Mouse (Mus musculus) stomach, postnatal 0 days (tissue): Measurements from ENCODE around the gene Srrt. TPM values are rescaled to one million over a fixed set of nuclear protein-coding genes. Genes with fewer than 3 reads are reported as not detected.

Experiments used
- ATAC-seq: fragments of 200-750 bp; cut with Nextera tagmentation; 2 replicates; pipeline ENCODE4 v1.8.0; 2017; ENCODE audit not compliant: low FRiP score, low TSS enrichment
- DNase-seq: peaks from one replicate; pipeline ENCODE4 v3.0.0-alpha.2; 2016; ENCODE audit warnings: low spot score
- H3K27ac ChIP-seq: fragments of 300-500 bp; sonication (generic); replicated peaks from 2 replicates; pipeline ENCODE4 v1.5.1; 2014; ENCODE audit warnings: mild to moderate bottlenecking, control low read depth
- H3K27me3 ChIP-seq: fragments of 300-500 bp; sonication (generic); 2 replicates; pipeline ENCODE4 v1.6.1; 2014; ENCODE audit warnings: low read length; ENCODE audit not compliant: control insufficient read depth, insufficient read depth
- H3K36me3 ChIP-seq: fragments of 300-500 bp; sonication (generic); 2 replicates; pipeline ENCODE4 v1.6.1; 2014; ENCODE audit warnings: low read length, mixed read lengths; ENCODE audit not compliant: control insufficient read depth, insufficient read depth
- H3K4me1 ChIP-seq: fragments of 300-500 bp; sonication (generic); replicated peaks from 2 replicates; pipeline ENCODE4 v1.6.1; 2014; ENCODE audit warnings: antibody characterized with exemption; ENCODE audit not compliant: control insufficient read depth, insufficient read depth
- H3K4me2 ChIP-seq: fragments of 300-500 bp; sonication (generic); replicated peaks from 2 replicates; pipeline ENCODE4 v1.6.1; 2014; ENCODE audit warnings: low read depth, mild to moderate bottlenecking, control low read depth, moderate library complexity
- H3K4me3 ChIP-seq: fragments of 300-500 bp; sonication (generic); 2 replicates; pipeline ENCODE4 v1.5.1; 2014; ENCODE audit warnings: low read depth, low read length, control low read depth
- H3K9ac ChIP-seq: fragments of 300-500 bp; sonication (generic); 2 replicates; pipeline ENCODE4 v1.6.1; 2014; ENCODE audit warnings: mild to moderate bottlenecking, low read length, control low read depth, mixed read lengths
- H3K9me3 ChIP-seq: fragments of 300-500 bp; sonication (generic); 2 replicates; pipeline ENCODE4 v1.6.1; 2016; ENCODE audit warnings: low read length; ENCODE audit not compliant: control insufficient read depth
- CTCF ChIP-seq: IDR thresholded peaks from 2 replicates; pipeline ENCODE4 v1.5.1; 2016; ENCODE audit warnings: antibody characterized with exemption, low read depth, mild to moderate bottlenecking, moderate library complexity
- EP300 ChIP-seq: optimal IDR thresholded peaks from 2 replicates; pipeline ENCODE3; 2016; ENCODE audit warnings: antibody characterized with exemption
- WGBS: fragments of 180-500 bp; shearing (Covaris S2); extraction: QIAGEN DNeasy Blood & Tissue Kit; methylation state at CpG from one replicate; pipeline ENCODE4 v1.1.7; 2014; 5-methylcytosine and 5-hydroxymethylcytosine counted together
- polyA plus RNA-seq: library from polyadenylated mRNA; unstranded; fragments of >200 nt; fragmentation: Nextera tagmentation; extraction: Ambion mirVana; gene quantifications from 2 replicates; pipeline ENCODE4 v1.2.1, GENCODE M21; 2015

Srrt gene
- polyA plus RNA-seq, 1 experiment from 2014 or later: 29.3 TPM

DNA sequence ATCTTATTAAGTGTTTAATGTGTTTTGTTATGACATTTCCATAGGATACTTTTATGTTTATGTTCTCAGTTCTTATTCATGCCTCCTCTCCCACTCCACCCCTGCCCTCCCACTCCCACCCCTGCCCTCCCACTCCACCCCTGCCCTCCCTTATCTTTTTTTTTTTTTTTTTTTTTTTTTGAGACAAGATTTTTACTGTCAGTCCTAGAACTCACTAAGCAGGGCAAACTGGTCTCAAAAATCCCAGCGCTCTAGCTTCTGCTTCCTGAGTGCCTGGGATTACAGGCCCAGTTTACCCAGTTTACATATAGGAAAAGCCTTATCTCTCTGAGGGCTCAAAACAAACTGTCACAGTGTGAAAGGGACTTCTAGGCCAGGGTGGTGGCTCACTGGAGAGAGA is 38.9 kb upstream of the Srrt start:
- Histone ChIP-seq H3K9ac (no peak overlapping the region), H3K4me3 (no peak overlapping the region), H3K36me3 (no peaks in the 10 kb centered on the region), H3K27me3 (no peaks in the 10 kb centered on the region), H3K4me2 (no peak overlapping the region), H3K4me1 (0 out of 2 replicates have a peak, but pooled peaks cover 3% of the 10 kb centered on the region), H3K9me3 (no peaks in the 10 kb centered on the region), H3K27ac (peak overlapping the region; percentile 35; the same call in 1 of the 2 replicates)
- 55% methylated on average over 1 of the region's 1 CpGs for WGBS
- no peak for DNase-seq
- ATAC-seq: no peak
- no peak for TF ChIP-seq EP300
- TF ChIP-seq CTCF: no peak

- Histone ChIP-seq H3K4me1 (no peaks in the 10 kb centered on the region), H3K27me3 (no peaks in the 10 kb centered on the region), H3K9ac (no peak overlapping the region), H3K36me3 (no peaks in the 10 kb centered on the region), H3K4me2 (no peak overlapping the region), H3K4me3 (no peak overlapping the region), H3K9me3 (no peaks in the 10 kb centered on the region), H3K27ac (peak overlapping the region; percentile 35; the same call in 1 of the 2 replicates)
- 10% methylated on average over 9 of the region's 9 CpGs for WGBS
- peak; percentile 75 for DNase-seq
- TF ChIP-seq EP300: no peak
- TF ChIP-seq CTCF: no peak
- ATAC-seq: peak; percentile 69
These were observed 38.3 kb upstream of the Srrt start for GRCm38 (mm10) chr5:137345821-137346220.

DNA sequence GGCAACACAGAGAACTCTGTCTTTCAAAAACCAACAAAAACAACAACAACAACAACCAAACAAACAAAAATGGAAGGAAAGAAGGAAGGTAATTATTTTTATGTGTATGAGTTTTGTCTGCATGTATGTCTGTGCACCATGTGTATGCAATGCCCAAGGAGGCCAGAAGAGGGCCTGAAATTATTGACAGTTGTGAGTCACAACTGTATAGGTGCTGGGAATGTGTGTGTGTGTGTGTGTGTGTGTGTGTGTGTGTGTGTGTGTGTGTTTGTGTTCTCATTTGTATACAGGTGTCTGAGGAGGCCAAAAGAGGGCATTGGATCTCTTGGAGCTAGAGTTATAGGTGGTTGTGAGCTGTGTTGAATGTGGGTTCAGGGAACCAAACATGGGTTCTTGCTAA is 36.4 kb upstream of the Srrt start:
- Histone ChIP-seq H3K4me3 (no peak overlapping the region), H3K9ac (no peak overlapping the region), H3K27ac (no peak overlapping the region), H3K4me1 (peaks cover 5% of the 10 kb centered on the region; the same call in 1 of the 2 replicates), H3K27me3 (no peaks in the 10 kb centered on the region), H3K4me2 (no peak overlapping the region), H3K9me3 (no peaks in the 10 kb centered on the region), H3K36me3 (no peaks in the 10 kb centered on the region)
- no peak for ATAC-seq
- DNase-seq: no peak
- peak; percentile 48 for TF ChIP-seq CTCF
- no peak for TF ChIP-seq EP300

DNA sequence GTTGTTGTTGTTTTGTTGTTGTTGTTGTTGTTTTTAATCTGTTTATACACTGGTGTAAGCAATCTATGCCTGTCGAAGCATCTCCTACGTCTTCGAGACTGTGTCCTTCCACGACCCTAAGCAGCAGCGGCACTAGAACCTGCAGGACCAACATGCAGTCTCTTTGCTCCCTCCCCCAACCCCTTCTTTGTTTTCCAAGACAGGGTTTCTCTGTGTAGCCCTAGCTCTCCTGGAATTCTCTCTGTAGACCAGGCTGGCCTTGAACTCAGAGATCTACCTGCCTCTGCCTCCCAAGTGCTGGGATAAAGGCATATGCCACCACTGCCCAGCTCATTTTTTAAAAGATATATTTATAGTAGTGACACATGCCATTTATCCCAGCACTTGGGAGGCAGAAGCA is 35.9 kb upstream of the Srrt start:
- no peak for DNase-seq
- no peak for TF ChIP-seq EP300
- no peak for TF ChIP-seq CTCF
- Histone ChIP-seq H3K9me3 (no peaks in the 10 kb centered on the region), H3K4me1 (peaks cover 6% of the 10 kb centered on the region; the same call in 1 of the 2 replicates), H3K9ac (no peak overlapping the region), H3K27ac (no peak overlapping the region), H3K27me3 (no peaks in the 10 kb centered on the region), H3K4me2 (no peak overlapping the region), H3K4me3 (no peak overlapping the region), H3K36me3 (no peaks in the 10 kb centered on the region)
- 96% methylated on average over 5 of the region's 5 CpGs for WGBS
- no peak for ATAC-seq

DNA sequence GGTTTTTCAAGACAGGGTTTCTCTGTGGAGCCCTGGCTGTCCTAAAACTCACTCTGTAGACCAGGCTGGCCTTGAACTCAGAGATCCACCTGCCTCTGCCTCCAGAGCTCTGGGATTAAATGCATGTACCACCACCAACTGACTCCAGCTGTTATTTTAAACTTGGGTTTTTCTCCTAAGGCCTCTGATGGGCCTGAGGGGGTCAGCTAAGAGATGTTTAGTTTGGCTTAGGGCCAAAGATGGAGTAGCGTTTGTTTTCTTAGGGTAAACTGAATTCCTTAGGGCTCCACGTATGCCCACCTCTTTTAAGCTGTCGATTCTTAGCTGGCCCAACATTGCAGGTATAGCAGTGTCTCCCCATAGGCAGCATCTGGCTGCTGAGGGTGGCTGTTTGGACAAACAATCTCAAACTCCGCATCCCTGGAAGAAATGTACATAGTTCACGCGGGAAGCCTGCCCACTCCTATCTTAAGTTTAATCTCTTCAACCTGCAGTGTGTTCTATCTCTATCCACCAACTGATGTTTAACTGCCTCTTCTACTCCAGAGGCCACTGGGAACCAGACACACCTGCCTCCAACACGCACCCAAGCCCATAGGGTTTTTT is 35.0 kb upstream of the Srrt start:
- no peaks in the 10 kb centered on the region for H3K9me3 ChIP-seq
- no peak overlapping the region for H3K4me3 ChIP-seq
- H3K27ac ChIP-seq: no peak overlapping the region
- no peak overlapping the region for H3K9ac ChIP-seq
- H3K4me1 ChIP-seq: peaks cover 6% of the 10 kb centered on the region; the same call in 1 of the 2 replicates
- no peaks in the 10 kb centered on the region for H3K27me3 ChIP-seq
- 28% methylated on average over 7 of the region's 7 CpGs for WGBS
- no peaks in the 10 kb centered on the region for H3K36me3 ChIP-seq
- ATAC-seq (no peak), DNase-seq (no peak)
- H3K4me2 ChIP-seq: no peak overlapping the region
- TF ChIP-seq CTCF: no peak
- TF ChIP-seq EP300: no peak

DNA sequence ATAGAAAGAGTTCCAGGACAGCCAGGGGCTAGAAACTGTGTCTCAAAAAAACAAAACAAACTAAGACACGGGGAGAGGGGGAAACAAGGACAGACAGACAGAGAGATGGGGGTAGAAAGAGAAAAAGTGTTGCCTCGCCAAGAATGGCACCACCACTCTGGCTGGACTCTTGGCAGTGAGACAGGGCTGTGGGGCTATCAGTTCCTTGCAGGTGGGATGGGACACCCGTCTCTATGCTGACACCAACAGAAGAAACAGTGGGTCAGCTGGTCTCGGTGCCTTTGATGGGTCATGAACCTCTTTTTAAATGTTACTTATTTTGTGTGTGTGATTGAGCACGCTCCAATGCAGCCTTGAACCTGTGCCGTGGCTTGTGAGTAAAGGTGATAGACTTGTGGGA is 32.7 kb upstream of the Srrt start:
- Histone ChIP-seq H3K9ac (no peak overlapping the region), H3K36me3 (no peaks in the 10 kb centered on the region), H3K27me3 (no peaks in the 10 kb centered on the region), H3K4me1 (peaks cover 6% of the 10 kb centered on the region; the same call in 1 of the 2 replicates), H3K4me3 (no peak overlapping the region), H3K4me2 (no peak overlapping the region), H3K27ac (peak overlapping the region; percentile 85; the same call in 1 of the 2 replicates), H3K9me3 (no peaks in the 10 kb centered on the region)
- no peak for TF ChIP-seq EP300
- no peak for TF ChIP-seq CTCF
- DNase-seq: no peak
- WGBS: 66% methylated on average over 6 of the region's 6 CpGs
- no peak for ATAC-seq
